In genomic region chr9:103363730-103364417, GRCm38 (mm10) we compare ENCODE assay signal across 8 mouse cellular contexts. TPM values are rescaled to one million over a fixed set of nuclear protein-coding genes. Genes with fewer than 3 reads are reported as not detected.
DNase-seq lines count a peak whose midpoint lies in the region; ATAC-seq and TF ChIP-seq lines count a peak whose summit lies in the region.

No protein-coding gene starts in this region.

- intact Hi-C loops in left cerebral cortex, adult 2 months (cut with DNase I): loop anchor here (5.0 to 10.0 kb wide), 4 partner anchors 57 to 641 kb away; partner anchors contain the start of genes 1300017J02Rik, Nphp3, Tmem108 and Topbp1

- peak overlapping the region; percentile 90 for H3K4me3 ChIP-seq in left cerebral cortex, adult 2 months
- H3K4me3 ChIP-seq in heart, embryonic 11.5 days (ENCODE audit: low read depth, low read length): peak overlapping the region; percentile 71
- peak overlapping the region; percentile 89 for H3K4me3 ChIP-seq in kidney, embryonic 16.5 days (ENCODE audit: low read length)

- H3K4me1 ChIP-seq in heart, embryonic 11.5 days (ENCODE audit: control insufficient read depth, insufficient read depth, low read length): peaks cover 21% of the 10 kb centered on the region; the same call in 1 of the 2 replicates
- peaks cover 19% of the 10 kb centered on the region for H3K4me1 ChIP-seq in kidney, embryonic 16.5 days (ENCODE audit: insufficient read depth, low read length)

- no peak; the same call in none of the 2 replicates for TF ChIP-seq CTCF in left cerebral cortex, adult 2 months (IDR thresholded peaks at IDR 0.05)

- H3K36me3 ChIP-seq in heart, embryonic 11.5 days (ENCODE audit: control insufficient read depth, insufficient read depth, low read length): peaks cover 10% of the 10 kb centered on the region
- peaks cover 23% of the 10 kb centered on the region for H3K36me3 ChIP-seq in kidney, embryonic 16.5 days (ENCODE audit: insufficient read depth, low read length)

- WGBS in heart, embryonic 11.5 days (ENCODE audit: insufficient replicate concordance): 2% methylated on average over 21 of the region's 21 CpGs
- WGBS in kidney, embryonic 16.5 days: under 1% methylated on average over 21 of the region's 21 CpGs

- peak overlapping the region; percentile 64 for H3K4me2 ChIP-seq in heart, embryonic 11.5 days
- peak overlapping the region; percentile 76 for H3K4me2 ChIP-seq in kidney, embryonic 16.5 days (replicated peaks; ENCODE audit: low read depth, low read length)

- H3K27ac ChIP-seq in left cerebral cortex, adult 2 months: no peak overlapping the region
- H3K27ac ChIP-seq in heart, embryonic 11.5 days (ENCODE audit: low read depth, low read length): peak overlapping the region; percentile 98; the same call in 1 of the 2 replicates
- peak overlapping the region; percentile 98; the same call in 1 of the 2 replicates for H3K27ac ChIP-seq in kidney, embryonic 16.5 days (ENCODE audit: low read length)

- DNase-seq in left cerebral cortex, adult 2 months (ENCODE audit: extremely low spot score in 1 of 2, low spot score in 2 of 2): no peak
- DNase-seq in left cerebral cortex, adult 8-10 months (ENCODE audit: low spot score in 2 of 2): no peak
- DNase-seq in brain, adult 2 months (ENCODE audit: low read depth, low spot score): peak; percentile 32
- peak; percentile 41 for DNase-seq in mesoderm, embryonic 11.5 days (ENCODE audit: low read depth, low spot score)
- peak; percentile 21 to 29 for DNase-seq in thymus, postnatal 36 days
- no peak for DNase-seq in gastrocnemius, adult 18-20 months (ENCODE audit: low spot score)

- no peak for ATAC-seq in heart, embryonic 11.5 days (replicated peaks; ENCODE audit: insufficient number of reproducible peaks, low FRiP score, low TSS enrichment)
- ATAC-seq in kidney, embryonic 16.5 days (ENCODE audit: low FRiP score, low TSS enrichment): no peak

- H3K9ac ChIP-seq in heart, embryonic 11.5 days (ENCODE audit: low read depth, low read length): peak overlapping the region; percentile 95
- peak overlapping the region; percentile 96 for H3K9ac ChIP-seq in kidney, embryonic 16.5 days (replicated peaks; ENCODE audit: low read length)

- no peaks in the 10 kb centered on the region for H3K9me3 ChIP-seq in heart, embryonic 11.5 days (replicated peaks; ENCODE audit: control insufficient read depth, low read length)
- H3K9me3 ChIP-seq in kidney, embryonic 16.5 days (ENCODE audit: low read length): no peaks in the 10 kb centered on the region

- no peaks in the 10 kb centered on the region for H3K27me3 ChIP-seq in heart, embryonic 11.5 days (ENCODE audit: control insufficient read depth, insufficient read depth, low read length)
- H3K27me3 ChIP-seq in kidney, embryonic 16.5 days (ENCODE audit: insufficient read depth, low read length): no peaks in the 10 kb centered on the region

RNA-seq across cellular contexts. Expression of gene Cdv3, which starts 1.8 kb away (rescaled TPM):
- 10 to 100 TPM; 74.1 to 79.7 TPM for total RNA-seq in left cerebral cortex, adult 2 months (2021)
- total RNA-seq in left cerebral cortex, adult 8-10 months (2022): 10 to 100 TPM; 73.2 to 87.3 (median 76.9) TPM
- 76.8 and 109 TPM in 2 replicates for polyA plus RNA-seq in heart, embryonic 11.5 days (2014; fragmentation: Nextera tagmentation; extraction: Ambion mirVana)
- 102 and 106 TPM in 2 replicates for polyA plus RNA-seq in kidney, embryonic 16.5 days (2015; fragmentation: Nextera tagmentation; extraction: Ambion mirVana)
- 100 to 1,000 TPM; 205 to 250 TPM for total RNA-seq in gastrocnemius, adult 18-20 months (2021)

RNA-seq across cellular contexts. Expression of gene Topbp1, which starts 58.9 kb away (rescaled TPM):
- 10 to 100 TPM; 20.0 to 23.1 TPM for total RNA-seq in left cerebral cortex, adult 2 months (2021)
- total RNA-seq in left cerebral cortex, adult 8-10 months (2022): 10 to 100 TPM; 17.9 to 20.9 (median 19.4) TPM
- polyA plus RNA-seq in heart, embryonic 11.5 days (2014; fragmentation: Nextera tagmentation; extraction: Ambion mirVana): 53.8 and 58.2 TPM in 2 replicates
- 57.3 and 60.4 TPM in 2 replicates for polyA plus RNA-seq in kidney, embryonic 16.5 days (2015; fragmentation: Nextera tagmentation; extraction: Ambion mirVana)
- 1 to 10 TPM; 6.6 to 6.9 TPM for total RNA-seq in gastrocnemius, adult 18-20 months (2021)

RNA-seq across cellular contexts. Expression of gene 1300017J02Rik, which starts 59.0 kb away (rescaled TPM):
- not detected for total RNA-seq in left cerebral cortex, adult 2 months (2021)
- total RNA-seq in left cerebral cortex, adult 8-10 months (2022): 1 to 10 TPM in 2 of 4 experiments, not detected in 2; 1.0 to 1.2 TPM
- polyA plus RNA-seq in heart, embryonic 11.5 days (2014; fragmentation: Nextera tagmentation; extraction: Ambion mirVana): 7.3 and 7.9 TPM in 2 replicates
- polyA plus RNA-seq in kidney, embryonic 16.5 days (2015; fragmentation: Nextera tagmentation; extraction: Ambion mirVana): 1.6 and 1.7 TPM in 2 replicates
- total RNA-seq in gastrocnemius, adult 18-20 months (2021): not detected

Comparison
In these comparisons a context has a peak if more than half of its experiments do, and no peak if none do; other contexts are left out.
1. DNase-seq: peak in brain, adult 2 months (single experiment), mesoderm, embryonic 11.5 days (single experiment) and thymus, postnatal 36 days (2 of 2); none in left cerebral cortex, adult 2 months (0 of 2), left cerebral cortex, adult 8-10 months (0 of 2) and gastrocnemius, adult 18-20 months (single experiment).
2. Peak in every context shown above with its lines, with median percentiles within 50 percentile points of each other: H3K4me3 ChIP-seq.